In genomic region chr8:8703668-8704067, GRCm38 (mm10) we compare ENCODE assay signal across 20 mouse cellular contexts.
"Had no signal": no experiment of that assay in that cellular context is flagged by ENCODE, and none has a peak within 500 bp of the region (broad histone marks: within the 10 kb centered on the region; RNA-seq: fewer than 3 reads in every experiment).

No protein-coding gene starts in this region.

- ATAC-seq: hindbrain, postnatal 0 days; intestine, embryonic 16.5 days; liver, embryonic 12.5 days had no signal

- H3K4me3 ChIP-seq: heart, embryonic 13.5 days; heart, embryonic 15.5 days; hindbrain, embryonic 13.5 days; hindbrain, embryonic 15.5 days; limb, embryonic 13.5 days; limb, embryonic 15.5 days; liver, embryonic 12.5 days had no signal

- H3K27ac ChIP-seq: heart, embryonic 13.5 days; heart, embryonic 15.5 days; hindbrain, embryonic 13.5 days; hindbrain, embryonic 15.5 days; hindbrain, postnatal 0 days; limb, embryonic 13.5 days; limb, embryonic 15.5 days; liver, embryonic 12.5 days; liver, embryonic 14.5 days had no signal

- H3K27me3 ChIP-seq: heart, embryonic 13.5 days; heart, embryonic 15.5 days; hindbrain, embryonic 13.5 days; hindbrain, embryonic 15.5 days; limb, embryonic 13.5 days; limb, embryonic 15.5 days; liver, embryonic 12.5 days had no signal

- DNase-seq: gastrocnemius, postnatal 14 days; gastrocnemius, postnatal 36 days; heart, adult 18-20 months; heart, postnatal 14 days; heart, postnatal 36 days; layer of hippocampus, adult 9-11 months; layer of hippocampus, postnatal 36 days; left cerebral cortex, postnatal 4 days; lung, adult 18-20 months had no signal

- H3K9me3 ChIP-seq: heart, embryonic 13.5 days; heart, embryonic 15.5 days; hindbrain, embryonic 13.5 days; hindbrain, embryonic 15.5 days; limb, embryonic 13.5 days; limb, embryonic 15.5 days; liver, embryonic 12.5 days had no signal

- H3K4me1 ChIP-seq: heart, embryonic 15.5 days; hindbrain, embryonic 13.5 days; hindbrain, embryonic 15.5 days; limb, embryonic 13.5 days; limb, embryonic 15.5 days; liver, embryonic 12.5 days had no signal

- H3K36me3 ChIP-seq: heart, embryonic 13.5 days; heart, embryonic 15.5 days; hindbrain, embryonic 13.5 days; hindbrain, embryonic 15.5 days; limb, embryonic 13.5 days; limb, embryonic 15.5 days; liver, embryonic 12.5 days had no signal

- H3K4me2 ChIP-seq: heart, embryonic 11.5 days; heart, embryonic 13.5 days; heart, embryonic 15.5 days; hindbrain, embryonic 13.5 days; hindbrain, embryonic 15.5 days; limb, embryonic 13.5 days; limb, embryonic 15.5 days; liver, embryonic 12.5 days had no signal

- H3K9ac ChIP-seq: heart, embryonic 13.5 days; heart, embryonic 15.5 days; hindbrain, embryonic 13.5 days; hindbrain, embryonic 15.5 days; limb, embryonic 13.5 days; limb, embryonic 15.5 days; liver, embryonic 12.5 days; liver, embryonic 14.5 days had no signal
